In the genomic region with DNA sequence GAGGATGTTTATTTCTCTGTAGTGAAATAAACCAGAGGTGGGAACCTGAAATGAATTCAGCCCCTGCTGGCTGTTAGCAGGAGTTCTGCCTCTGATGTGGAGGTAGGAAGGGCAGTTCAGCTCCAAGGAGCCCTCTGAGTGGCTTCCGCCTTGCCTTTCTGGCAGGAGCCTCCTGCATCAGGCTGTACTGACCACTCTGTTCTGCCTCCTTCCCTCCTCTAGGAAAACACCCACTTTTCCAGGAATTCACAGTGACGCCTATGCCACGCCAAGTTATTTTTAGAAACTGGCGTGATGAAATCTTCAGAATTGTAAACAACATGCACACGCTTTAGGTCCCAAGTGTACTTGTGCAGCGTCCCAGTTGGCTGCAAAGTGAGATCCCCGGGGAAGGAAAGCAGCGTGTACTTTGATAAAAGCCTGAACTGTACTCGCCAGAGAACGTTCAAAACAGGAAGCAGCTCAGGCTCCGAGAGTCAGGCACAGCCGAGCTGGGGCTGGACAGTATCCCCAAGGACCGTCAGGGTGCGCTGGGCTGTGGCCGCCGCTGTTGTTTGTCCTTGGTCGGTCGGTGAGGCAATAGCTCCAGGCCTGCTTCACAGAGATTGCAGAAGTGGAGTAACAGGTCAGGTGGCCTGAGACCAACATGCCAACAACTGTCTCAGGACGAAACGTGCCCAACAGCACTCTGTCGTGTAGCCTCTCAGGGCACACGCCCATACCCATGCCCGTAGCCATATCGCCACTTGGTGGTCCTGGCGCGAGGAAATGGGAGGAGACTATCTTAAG, we compare ENCODE assay signal across 8 mouse cellular contexts. TPM values are rescaled to one million over a fixed set of nuclear protein-coding genes. Genes with fewer than 3 reads are reported as not detected.
DNase-seq lines count a peak whose midpoint lies in the region; ATAC-seq and TF ChIP-seq lines count a peak whose summit lies in the region.

No protein-coding gene starts in this region.

- no peaks in the 10 kb centered on the region for H3K9me3 ChIP-seq in heart, embryonic 14.5 days (ENCODE audit: control insufficient read depth, low read length)
- no peaks in the 10 kb centered on the region for H3K9me3 ChIP-seq in kidney, postnatal 0 days (replicated peaks; ENCODE audit: low read length)

- peak; percentile 90 for DNase-seq in kidney, postnatal 0 days (ENCODE audit: low spot score)
- DNase-seq in lung, postnatal 36 days, result peak; percentile 95
- DNase-seq in ovary, postnatal 36 days (ENCODE audit: low spot score), result peak; percentile 79
- no peak for DNase-seq in frontal cortex, postnatal 14 days (ENCODE audit: low spot score in 2 of 2)

- H3K4me3 ChIP-seq in embryonic fibroblast, embryonic 13.5 days (ENCODE audit: insufficient read depth, low read length), result peak overlapping the region; percentile 32
- peak overlapping the region; percentile 44 to 48 for H3K4me3 ChIP-seq in heart, embryonic 14.5 days (ENCODE audit: control insufficient read depth in 1 of 2, insufficient read depth in 1 of 2, low read depth in 1 of 2, low read length in 2 of 2)
- peak overlapping the region; percentile 22 for H3K4me3 ChIP-seq in kidney, postnatal 0 days (replicated peaks; ENCODE audit: low read depth, low read length)

- H3K36me3 ChIP-seq in heart, embryonic 14.5 days (ENCODE audit: control insufficient read depth, insufficient read depth, low read length), result no peaks in the 10 kb centered on the region
- H3K36me3 ChIP-seq in kidney, postnatal 0 days (ENCODE audit: insufficient read depth, low read length), result no peaks in the 10 kb centered on the region

- peak overlapping the region; percentile 81 for H3K4me2 ChIP-seq in heart, embryonic 14.5 days (ENCODE audit: low read length)
- peak overlapping the region; percentile 63 for H3K4me2 ChIP-seq in kidney, postnatal 0 days (ENCODE audit: low read length)

- peak overlapping the region; percentile 75 for H3K9ac ChIP-seq in heart, embryonic 14.5 days (ENCODE audit: low read length)
- H3K9ac ChIP-seq in kidney, postnatal 0 days (ENCODE audit: low read depth, low read length), result peak overlapping the region; percentile 36; the same call in 1 of the 2 replicates

- H3K27ac ChIP-seq in embryonic fibroblast, embryonic 13.5 days (ENCODE audit: insufficient read depth, low read length), result no peak overlapping the region; the same call in 1 of the 2 replicates
- H3K27ac ChIP-seq in heart, embryonic 14.5 days (replicated peaks in 1 of 2; ENCODE audit: control insufficient read depth in 1 of 2, insufficient read depth in 1 of 2, low read depth in 2 of 2, low read length in 2 of 2), result peak overlapping the region; percentile 90 to 91
- peak overlapping the region; percentile 70 for H3K27ac ChIP-seq in kidney, postnatal 0 days

- no peak for TF ChIP-seq CTCF in embryonic fibroblast, embryonic 13.5 days (IDR thresholded peaks at IDR 0.05; ENCODE audit: borderline replicate concordance, insufficient read depth, low read length)
- peak; percentile 45 for TF ChIP-seq CTCF in kidney, postnatal 0 days (IDR thresholded peaks at IDR 0.05; ENCODE audit: low read depth)

- 0 out of 2 replicates have a peak, but pooled peaks have one; percentile 34 for TF ChIP-seq POLR2A in embryonic fibroblast, embryonic 13.5 days (IDR thresholded peaks at IDR 0.05; ENCODE audit: low read depth, low read length)

- H3K27me3 ChIP-seq in heart, embryonic 14.5 days (ENCODE audit: control insufficient read depth, insufficient read depth, low read length), result no peaks in the 10 kb centered on the region
- no peaks in the 10 kb centered on the region for H3K27me3 ChIP-seq in kidney, postnatal 0 days (ENCODE audit: insufficient read depth, low read length)

- ATAC-seq in CD4-positive, CD25-positive, alpha-beta regulatory T cell, adult 4 months, result peak; percentile 81
- ATAC-seq in activated CD4-positive, CD25-positive, alpha-beta regulatory T cell, adult 4 months, result peak; percentile 60
- peak; percentile 79 for ATAC-seq in heart, embryonic 14.5 days (ENCODE audit: insufficient number of reproducible peaks, insufficient read depth, low FRiP score, low read depth)
- peak; percentile 93 for ATAC-seq in kidney, postnatal 0 days (replicated peaks; ENCODE audit: low FRiP score, low read depth)

- WGBS in heart, embryonic 14.5 days, result under 1% methylated on average over 26 of the region's 26 CpGs
- WGBS in kidney, postnatal 0 days, result under 1% methylated on average over 26 of the region's 26 CpGs

- no peaks in the 10 kb centered on the region for H3K4me1 ChIP-seq in embryonic fibroblast, embryonic 13.5 days (ENCODE audit: control insufficient read depth, insufficient read depth, low read length)
- H3K4me1 ChIP-seq in heart, embryonic 14.5 days (ENCODE audit: control insufficient read depth in 2 of 2, insufficient read depth in 2 of 2, low read length in 2 of 2), result peaks cover 2 to 6% of the 10 kb centered on the region in 2 experiments; a peak in 2 of 4 replicates
- peaks cover 3% of the 10 kb centered on the region; the same call in 1 of the 2 replicates for H3K4me1 ChIP-seq in kidney, postnatal 0 days (replicated peaks; ENCODE audit: insufficient read depth, low read length)

RNA-seq across cellular contexts. Expression of a gene that starts 10.0 kb away (rescaled TPM):
- 10 to 100 TPM; 18.6 to 23.3 TPM for polyA plus RNA-seq in CD4-positive, CD25-positive, alpha-beta regulatory T cell, adult 4 months (2017; shearing (Covaris generic))
- 10 to 100 TPM; 13.3 to 14.4 TPM for polyA plus RNA-seq in activated CD4-positive, CD25-positive, alpha-beta regulatory T cell, adult 4 months (2017; shearing (Covaris generic))
- polyA plus RNA-seq in embryonic fibroblast, embryonic 13.5 days (2011; ENCODE audit: insufficient read length, low read depth, missing spikeins), result 55.0 and 60.7 TPM in 2 replicates
- polyA plus RNA-seq in heart, embryonic 14.5 days (2014; fragmentation: Nextera tagmentation; extraction: Ambion mirVana), result 265 and 313 TPM in 2 replicates
- polyA plus RNA-seq in kidney, postnatal 0 days (2015; fragmentation: Nextera tagmentation; extraction: Ambion mirVana), result 125 and 129 TPM in 2 replicates

RNA-seq across cellular contexts. Expression of a gene that starts 21.2 kb away (rescaled TPM):
- polyA plus RNA-seq in CD4-positive, CD25-positive, alpha-beta regulatory T cell, adult 4 months (2017; shearing (Covaris generic)), result not detected
- polyA plus RNA-seq in activated CD4-positive, CD25-positive, alpha-beta regulatory T cell, adult 4 months (2017; shearing (Covaris generic)), result not detected
- polyA plus RNA-seq in embryonic fibroblast, embryonic 13.5 days (2011; ENCODE audit: insufficient read length, low read depth, missing spikeins), result 0.33 TPM in 1 of 2 replicates, not detected in the other
- polyA plus RNA-seq in heart, embryonic 14.5 days (2014; fragmentation: Nextera tagmentation; extraction: Ambion mirVana), result 0.05 and 0.14 TPM in 2 replicates
- 0.05 TPM in 1 of 2 replicates, not detected in the other for polyA plus RNA-seq in kidney, postnatal 0 days (2015; fragmentation: Nextera tagmentation; extraction: Ambion mirVana)

Comparison
In these comparisons a context has a peak if more than half of its experiments do, and no peak if none do; other contexts are left out.
1. DNase-seq: peak in kidney, postnatal 0 days (single experiment), lung, postnatal 36 days (single experiment) and ovary, postnatal 36 days (single experiment); none in frontal cortex, postnatal 14 days (0 of 2).
2. Peak in every context shown above with its lines, with median percentiles within 50 percentile points of each other: ATAC-seq and H3K4me3 ChIP-seq.